Mouse (Mus musculus) layer of hippocampus, adult 9-11 months (tissue): Measurements from ENCODE around the gene Olfr20.
"Not testable (repeated sequence)": the region's sequence is repeated elsewhere in the genome, so short reads cannot be mapped to it uniquely, and the experiment has no call there.

Experiments
- DNase-seq: peaks from one replicate; pipeline ENCODE4 v3.0.0; 2022

Gene Olfr20

GRCm38 (mm10) chr11:73350483-73350882, at the start of gene Olfr20:
Gene Olfr20 (plus strand): TSS chr11:73350783.
- DNase-seq, result no peak

DNA sequence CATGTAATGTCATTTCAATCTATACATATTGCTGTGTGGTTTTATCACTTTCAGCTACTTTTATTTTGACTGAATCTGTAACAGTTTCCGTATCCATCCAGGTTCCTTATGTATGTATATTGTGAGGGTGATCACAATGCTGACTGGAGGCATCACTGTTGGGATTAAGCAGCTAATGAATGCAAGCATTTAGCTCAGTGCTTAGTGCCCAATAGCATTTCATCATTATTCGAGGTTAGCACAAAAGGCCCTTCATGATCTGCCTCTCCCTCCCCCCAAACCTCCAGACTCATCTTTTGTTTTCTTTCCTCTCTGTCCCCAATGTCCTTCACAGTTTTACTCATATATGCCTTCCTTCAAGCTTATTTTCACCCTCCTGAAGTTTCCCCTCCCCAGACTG, 47.5 kb upstream of the Olfr20 start:
- DNase-seq, result no peak

GRCm38 (mm10) chr11:73315961-73316360, 34.6 kb upstream of the Olfr20 start:
- DNase-seq, result no peak

- DNase-seq, result not testable (repeated sequence)
These were observed 32.0 kb upstream of the Olfr20 start for GRCm38 (mm10) chr11:73318581-73318980.

DNA sequence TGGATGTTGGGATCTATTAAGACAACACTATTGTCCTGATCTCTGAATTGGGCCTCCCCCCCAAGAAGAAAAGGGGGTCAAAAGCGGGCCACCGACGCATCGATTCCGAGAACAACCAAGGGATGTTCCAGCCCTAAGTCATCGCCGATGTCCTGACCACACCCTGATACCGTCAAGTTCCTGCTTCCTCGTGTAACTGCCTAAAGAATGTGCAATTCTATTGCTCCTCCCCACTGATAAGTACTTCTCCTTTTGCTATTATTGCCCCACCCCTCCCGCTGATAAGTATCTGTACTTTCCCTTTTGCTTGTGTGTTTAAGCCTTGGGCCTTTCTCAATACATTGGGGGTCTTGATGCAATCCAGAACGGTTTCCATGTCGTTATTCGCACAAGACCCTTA, 29.5 kb upstream of the Olfr20 start:
- DNase-seq, result not testable (repeated sequence)

GRCm38 (mm10) chr11:73323906-73324830, 26.4 kb upstream of the Olfr20 start:
- DNase-seq, result no peak

GRCm38 (mm10) chr11:73326485-73326886, 24.1 kb upstream of the Olfr20 start:
- DNase-seq, result no peak

DNA sequence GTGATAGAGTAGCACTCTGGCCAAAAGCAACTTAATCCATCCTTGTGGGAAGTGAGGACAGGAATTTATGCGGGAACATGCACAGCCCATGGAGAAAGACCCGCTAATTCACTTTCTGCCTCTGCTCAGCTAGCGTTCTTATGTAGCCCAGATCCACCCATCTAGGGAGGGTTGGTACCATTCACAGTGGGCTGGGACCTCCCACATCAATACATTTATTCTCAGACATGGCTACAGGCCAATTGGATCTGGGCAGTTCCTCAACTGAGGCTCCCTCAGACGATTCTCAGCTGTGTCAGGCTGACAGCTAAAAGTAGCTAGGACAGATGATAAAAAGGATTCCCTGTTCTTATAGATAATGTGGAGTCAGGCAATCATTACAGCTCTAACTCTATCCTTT, 23.2 kb upstream of the Olfr20 start:
- no peak for DNase-seq

DNA sequence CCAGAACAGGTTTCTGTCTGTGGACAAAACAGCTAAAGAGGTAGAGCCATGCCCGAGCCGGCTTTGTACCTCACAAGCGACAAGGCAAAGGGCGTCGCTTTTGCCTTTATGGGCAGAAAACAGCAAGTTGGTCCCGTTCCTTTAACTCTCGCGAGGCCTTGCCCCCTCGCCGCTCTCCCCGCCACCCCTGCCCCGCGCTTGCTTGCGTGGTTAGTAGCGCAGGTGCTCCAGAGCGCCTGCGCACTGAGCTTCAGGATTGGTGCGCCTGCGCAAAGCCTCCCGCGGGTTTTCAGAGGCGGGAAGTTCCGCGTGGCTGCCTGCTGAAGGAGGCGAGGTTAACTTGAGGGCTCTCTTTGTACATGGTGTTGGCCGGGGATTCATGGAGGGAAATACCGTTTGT, 21.1 kb upstream of the Olfr20 start, which contains the start of the genes Aspa, Gm49340 and Spata22:
Aspa (minus strand) TSS at position 155 of the 400 bp plus-strand sequence.
Gm49340 (plus strand) TSS at position 300 of the 400 bp plus-strand sequence.
Spata22 (plus strand) TSS at position 300 of the 400 bp plus-strand sequence.
- DNase-seq, result no peak

DNA sequence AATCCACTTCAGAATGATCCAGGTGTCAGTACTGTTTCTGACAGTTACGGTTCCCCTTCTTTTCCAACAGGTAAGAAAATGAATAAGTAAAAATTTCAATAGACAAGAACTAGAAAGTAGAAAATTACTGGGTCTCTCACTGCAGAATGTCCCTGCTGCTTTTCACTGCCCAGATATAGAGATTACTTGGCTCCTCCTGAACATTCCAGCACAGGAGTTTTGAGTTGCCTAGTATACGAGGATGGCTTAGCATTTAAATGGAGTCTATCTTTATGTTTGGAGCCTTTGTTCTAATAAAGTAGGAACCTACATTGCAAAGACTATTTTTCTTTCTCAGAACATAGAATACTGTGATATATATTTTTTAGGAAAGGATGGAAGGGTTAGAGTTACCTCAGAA, 17.2 kb upstream of the Olfr20 start:
- no peak for DNase-seq

DNA sequence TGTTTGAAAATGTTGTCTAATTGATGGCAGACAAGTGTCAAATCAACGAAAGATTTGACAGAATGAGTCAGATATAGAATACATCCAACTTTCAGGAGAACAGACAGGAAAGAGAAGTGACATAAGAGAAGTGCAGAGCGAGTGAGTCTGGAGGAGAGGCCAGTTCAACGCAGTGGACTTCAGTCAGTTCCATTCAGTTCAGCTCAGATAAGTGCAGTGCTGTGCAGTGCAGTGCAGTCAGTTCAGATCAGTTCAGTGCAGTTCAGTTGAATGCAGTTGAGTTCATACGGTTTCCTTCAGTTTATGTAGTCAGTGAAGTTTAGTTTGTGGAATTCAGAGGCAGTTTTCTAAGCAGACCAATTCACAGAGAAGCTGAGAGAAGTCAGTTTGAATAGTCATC, 13.7 kb upstream of the Olfr20 start:
- no peak for DNase-seq

DNA sequence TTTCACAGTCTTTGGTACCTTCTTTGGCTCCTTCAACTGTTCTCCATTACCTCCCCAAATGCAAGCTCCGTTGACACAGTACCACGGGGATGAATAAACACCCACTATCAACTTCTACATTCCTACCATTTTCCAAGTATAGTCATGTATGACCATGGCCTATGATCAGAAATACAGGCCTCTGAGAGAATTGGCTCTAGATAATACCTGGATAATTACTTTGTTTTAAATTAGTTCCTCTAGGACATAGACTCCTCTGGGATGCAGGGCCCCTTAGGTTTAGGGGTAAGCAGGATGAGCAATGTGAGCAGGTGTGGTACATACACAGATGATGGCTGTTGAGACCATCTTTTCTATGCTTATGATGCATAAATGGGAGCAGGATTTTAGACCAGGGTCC, 20.4 kb downstream of the Olfr20 start, which contains the start of gene Olfr376:
Olfr376 (plus strand) TSS at position 301 of the 400 bp plus-strand sequence.
- DNase-seq, result no peak

- DNase-seq, result no peak
These were observed 44.8 kb downstream of the Olfr20 start for GRCm38 (mm10) chr11:73395374-73395773.

DNA sequence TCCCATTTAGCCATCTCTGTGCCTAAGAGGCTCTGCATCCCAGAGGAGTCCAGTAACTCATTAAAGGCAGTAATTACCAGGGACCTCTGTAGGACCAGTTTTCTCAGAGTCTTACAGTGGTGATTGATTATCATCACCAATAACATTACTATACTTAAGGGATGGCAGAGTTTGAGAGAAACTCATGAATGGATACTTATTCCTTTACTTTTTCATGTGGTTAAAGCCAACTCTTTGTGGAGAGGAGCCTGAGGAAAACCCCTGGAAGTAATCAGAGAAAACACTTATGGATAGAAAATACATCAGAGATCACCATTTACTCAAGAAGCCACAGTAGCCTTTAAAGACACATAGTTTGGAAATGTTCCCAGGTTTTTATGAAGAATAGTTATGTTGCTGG, 48.9 kb downstream of the Olfr20 start, which contains the start of gene Olfr1:
Olfr1 (minus strand) TSS at position 101 of the 400 bp plus-strand sequence.
- no peak for DNase-seq
